Mouse (Mus musculus) thymus, postnatal 0 days (tissue): Measurements from ENCODE around the gene Ric8b. TPM values are rescaled to one million over a fixed set of nuclear protein-coding genes. Genes with fewer than 3 reads are reported as not detected.

Experiments used
- DNase-seq: peaks from one replicate; pipeline ENCODE4 v3.0.0-alpha.2; 2015; ENCODE audit warnings: low spot score
- polyA plus RNA-seq: library from polyadenylated mRNA; unstranded; fragments of >200 nt; fragmentation: Nextera tagmentation; extraction: Ambion mirVana; gene quantifications from 2 replicates; pipeline ENCODE4 v1.2.1, GENCODE M21; 2015

Ric8b gene
- polyA plus RNA-seq, 1 experiment from 2014 or later: 8.9 TPM

DNA sequence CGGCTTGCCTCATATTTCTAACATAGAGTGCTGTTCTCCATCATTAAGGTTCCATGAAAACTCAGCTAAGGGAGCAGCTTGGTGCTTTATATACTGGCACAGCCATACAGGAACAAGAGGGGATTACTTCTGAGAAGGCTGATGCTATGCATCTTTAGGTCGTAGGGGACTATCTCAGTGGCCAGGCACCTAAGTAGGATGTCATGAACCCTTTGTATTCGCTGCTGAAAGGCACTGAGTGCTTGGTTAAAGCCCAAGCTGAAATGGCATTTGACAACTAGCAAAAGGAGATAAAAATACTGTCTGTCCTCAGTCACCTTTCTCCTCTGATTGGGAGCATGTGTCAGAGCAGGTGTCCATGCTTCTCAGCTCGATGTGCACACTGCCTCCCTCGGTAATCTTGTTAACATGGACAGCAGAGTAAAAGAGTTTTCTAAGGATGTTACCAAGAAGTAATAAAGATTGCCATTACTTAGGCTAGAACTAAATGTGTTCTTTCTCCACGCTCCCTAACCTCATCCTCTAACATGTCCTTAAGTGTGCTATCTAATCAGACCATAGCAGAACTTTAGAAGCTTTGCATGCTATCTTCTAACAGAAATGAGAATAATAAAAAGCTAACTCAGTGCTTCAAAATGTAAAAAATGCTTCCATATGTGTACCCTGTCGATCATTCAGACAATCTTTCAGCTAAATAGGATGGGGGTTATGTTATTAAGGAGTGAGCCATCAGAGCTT is 89.3 kb downstream of the Ric8b start:
- no peak for DNase-seq

DNA sequence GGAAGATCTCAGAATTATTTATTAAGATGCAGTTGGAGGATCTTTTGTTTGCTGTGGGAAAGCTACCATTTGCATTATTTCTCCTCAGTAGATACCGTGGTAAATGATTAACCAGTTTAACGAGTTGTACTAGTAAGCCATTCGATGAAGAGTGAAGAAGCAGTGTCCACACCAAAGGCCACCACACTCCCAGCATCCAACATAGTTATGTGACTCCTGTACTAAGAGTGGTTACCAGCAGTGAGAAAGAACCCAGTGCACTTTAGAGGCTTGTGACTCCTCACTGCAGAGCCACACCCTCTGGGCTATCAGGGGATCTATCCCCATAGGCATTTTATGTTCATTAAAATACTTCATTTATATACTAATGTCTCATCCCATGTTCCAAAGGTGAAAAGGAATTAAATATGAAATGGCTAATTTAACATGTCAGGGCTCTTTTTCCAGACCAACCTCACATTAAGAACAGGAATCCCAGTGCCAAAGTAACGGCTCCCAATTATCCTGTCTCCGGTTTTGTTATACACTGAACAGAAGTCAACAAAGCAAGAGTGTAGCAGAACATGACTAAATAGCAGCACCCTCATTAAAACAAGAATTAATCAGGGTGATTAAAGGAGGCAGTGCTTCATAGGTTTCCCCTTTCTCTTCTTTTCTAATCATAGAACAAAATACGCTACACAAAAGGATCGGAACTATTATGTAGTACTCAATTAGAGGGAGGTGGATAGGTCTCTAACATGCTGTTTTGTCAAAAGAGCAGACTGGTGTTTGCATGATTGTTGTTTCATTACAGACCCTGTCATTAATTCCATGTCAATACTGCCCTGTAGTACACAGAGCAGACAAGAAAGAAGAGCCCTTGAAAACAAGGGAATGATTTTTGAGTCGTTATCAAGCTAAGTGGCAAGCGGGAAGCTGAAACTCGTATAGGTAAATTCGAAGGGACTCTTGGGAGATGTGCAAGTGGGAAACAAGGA is 90.7 kb downstream of the Ric8b start:
- DNase-seq: no peak

DNA sequence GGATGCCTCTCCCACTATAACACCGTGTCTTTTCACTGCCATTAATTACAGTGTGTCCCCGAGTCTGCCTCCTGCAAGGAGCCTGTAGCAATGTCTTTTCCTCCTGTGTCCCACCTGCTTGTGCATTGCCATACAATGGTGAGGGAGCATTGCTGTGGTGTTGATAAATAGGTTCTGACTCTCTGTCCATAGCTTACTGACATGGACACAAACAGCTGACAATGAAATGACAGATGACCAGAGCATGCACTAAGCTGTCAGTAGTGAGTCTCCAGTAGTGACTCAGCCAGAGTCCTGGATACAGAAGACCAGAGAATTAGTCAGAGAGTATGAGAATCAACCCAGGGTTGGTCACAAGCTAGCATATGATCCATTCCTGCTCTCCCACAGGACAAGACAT is 93.7 kb downstream of the Ric8b start:
- no peak for DNase-seq

DNA sequence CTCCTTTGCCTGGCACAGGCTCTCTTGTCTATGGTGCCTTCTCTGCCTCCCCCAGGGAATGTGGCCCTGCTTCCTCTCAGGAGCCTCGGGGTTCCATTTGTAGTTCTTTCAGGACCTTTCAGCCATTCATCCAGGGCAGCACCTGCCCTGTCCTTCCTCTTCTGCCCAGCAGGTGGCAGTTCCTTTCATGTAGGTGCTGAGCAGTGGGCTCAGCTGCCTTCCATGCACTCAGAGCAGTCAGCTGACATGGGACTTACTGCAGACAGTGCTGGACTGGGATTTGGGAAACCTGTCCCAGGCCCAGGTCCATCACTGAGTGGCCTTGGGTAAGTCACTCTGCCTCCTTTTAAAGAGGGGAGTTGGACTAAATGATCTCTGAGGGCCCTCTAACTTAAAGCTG is 96.0 kb downstream of the Ric8b start:
- peak; percentile 52 for DNase-seq

DNA sequence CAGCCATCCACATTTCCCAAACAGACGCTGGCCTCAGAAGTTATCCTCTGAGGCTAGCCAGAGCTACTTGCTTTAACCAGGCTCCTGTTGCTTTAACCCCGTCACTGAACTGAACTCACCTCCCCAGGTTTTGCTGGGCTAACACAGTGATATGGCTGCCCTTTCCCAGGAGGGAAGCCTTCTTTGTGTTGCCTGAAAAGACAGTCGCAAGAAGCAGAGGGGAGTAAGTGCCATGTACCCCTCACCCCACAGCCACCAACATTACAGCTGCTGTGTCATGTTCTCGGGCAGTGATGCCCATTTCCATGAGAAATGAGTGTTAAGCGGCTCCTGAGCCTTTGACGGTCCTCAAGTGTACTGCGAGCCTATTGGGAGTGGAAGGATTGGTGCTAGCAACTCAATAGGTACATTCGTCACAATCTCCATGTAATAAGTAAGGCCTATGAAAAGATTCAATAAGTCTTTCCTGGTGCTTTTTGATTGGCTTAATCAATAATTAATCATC is 96.6 kb downstream of the Ric8b start:
- DNase-seq: no peak

DNA sequence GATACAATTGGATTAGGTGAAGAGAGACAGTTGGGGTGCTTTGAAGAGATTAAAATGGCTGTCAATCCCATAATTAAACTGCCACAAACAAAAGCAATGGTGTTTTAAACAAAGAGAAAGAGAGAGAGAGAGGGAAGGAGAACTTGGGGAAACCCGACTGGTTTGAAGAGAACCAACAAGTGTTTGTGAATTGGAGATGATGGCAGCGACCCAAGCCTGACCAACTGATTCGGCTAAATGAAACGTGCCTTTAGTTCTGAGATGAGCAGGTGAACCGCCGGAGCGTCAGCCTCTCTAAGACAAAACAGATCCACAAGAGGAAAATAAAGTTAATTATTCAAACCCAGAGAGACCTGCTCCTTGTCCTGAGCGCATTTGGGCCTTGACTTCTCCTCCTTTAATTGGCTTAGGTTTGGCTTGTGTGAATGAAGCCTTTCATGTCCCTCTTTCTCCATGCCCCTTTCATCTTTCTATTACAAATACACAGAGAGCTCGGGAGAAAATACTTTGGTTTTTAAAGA is 97.1 kb downstream of the Ric8b start:
- DNase-seq: no peak

DNA sequence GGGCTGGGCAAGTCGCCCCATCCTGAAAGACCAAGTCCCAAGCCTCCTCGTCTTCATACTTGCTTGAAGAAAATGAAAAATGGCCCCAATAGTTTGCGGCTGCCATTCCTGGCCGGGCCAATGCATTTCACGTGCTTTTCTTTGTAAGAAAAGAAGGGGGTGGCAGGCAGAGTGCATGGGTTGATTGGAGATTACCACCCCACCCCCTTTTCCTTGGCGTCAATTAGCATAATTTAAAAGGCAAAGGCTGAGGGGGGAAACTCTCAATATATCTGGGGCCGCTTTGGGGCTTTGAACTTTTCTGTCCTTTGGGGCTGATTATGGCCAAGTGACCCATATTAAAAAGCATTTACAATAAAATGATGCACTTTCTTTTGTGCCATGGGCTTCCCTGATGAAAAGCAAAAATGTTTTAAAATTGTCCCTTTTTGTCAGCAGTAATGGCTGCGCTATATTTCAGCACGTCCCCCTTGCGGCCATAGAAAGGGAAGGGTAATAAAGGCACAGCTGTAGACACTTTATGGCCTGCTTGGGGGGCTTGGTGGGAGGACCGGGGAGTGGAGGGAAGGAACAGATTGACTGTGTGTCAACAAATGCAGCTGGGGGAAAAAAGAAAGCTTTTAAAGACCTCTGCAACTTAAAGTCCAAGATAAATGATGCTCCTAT is 105.4 kb downstream of the Ric8b start:
- no peak for DNase-seq

DNA sequence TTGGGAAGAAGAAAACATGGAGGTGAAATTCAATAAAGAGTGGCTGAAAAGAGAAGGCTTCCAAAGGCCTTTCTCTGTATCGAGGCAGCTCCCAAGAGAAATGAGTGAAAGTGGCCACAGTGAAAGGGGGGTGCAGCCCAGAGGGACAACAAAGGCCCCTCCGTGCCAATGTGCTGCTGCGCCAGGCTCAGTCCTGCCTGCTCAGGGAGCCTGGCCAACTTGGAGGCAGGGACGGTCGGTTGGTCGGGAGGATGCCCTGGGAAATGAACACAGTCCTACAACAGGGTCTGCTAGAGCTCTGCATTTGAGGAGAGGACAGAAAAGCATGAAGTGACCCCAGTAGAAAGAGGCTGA is 105.9 kb downstream of the Ric8b start:
- no peak for DNase-seq

DNA sequence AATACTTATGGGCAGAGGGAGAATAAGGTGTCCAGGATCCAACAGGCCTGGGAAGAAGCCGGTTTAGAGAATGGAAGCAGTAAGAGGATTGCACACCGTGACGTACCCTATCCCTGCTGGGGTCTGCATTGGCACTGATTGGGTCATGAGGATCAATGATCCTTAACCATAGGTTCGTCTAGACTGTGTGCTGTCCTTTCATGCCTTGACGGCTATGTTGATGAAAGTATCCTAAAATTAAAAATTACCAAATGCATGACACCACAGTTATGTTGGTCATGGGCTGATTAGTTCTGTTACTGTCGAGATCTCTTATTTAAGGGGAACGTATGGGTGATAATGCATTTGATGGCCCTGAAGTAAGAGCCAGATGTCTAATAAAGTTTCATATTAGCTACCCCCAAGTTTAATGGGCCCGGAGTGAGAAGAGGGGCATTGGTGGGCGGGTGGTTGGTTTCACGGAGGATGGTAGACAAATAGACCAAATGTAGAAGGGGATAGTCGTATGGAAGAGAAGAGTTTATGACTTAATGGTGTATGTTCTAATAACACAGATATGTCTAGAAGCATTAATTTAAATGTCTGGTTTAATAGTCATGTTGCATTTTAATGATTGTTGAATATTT is 108.5 kb downstream of the Ric8b start:
- no peak for DNase-seq

DNA sequence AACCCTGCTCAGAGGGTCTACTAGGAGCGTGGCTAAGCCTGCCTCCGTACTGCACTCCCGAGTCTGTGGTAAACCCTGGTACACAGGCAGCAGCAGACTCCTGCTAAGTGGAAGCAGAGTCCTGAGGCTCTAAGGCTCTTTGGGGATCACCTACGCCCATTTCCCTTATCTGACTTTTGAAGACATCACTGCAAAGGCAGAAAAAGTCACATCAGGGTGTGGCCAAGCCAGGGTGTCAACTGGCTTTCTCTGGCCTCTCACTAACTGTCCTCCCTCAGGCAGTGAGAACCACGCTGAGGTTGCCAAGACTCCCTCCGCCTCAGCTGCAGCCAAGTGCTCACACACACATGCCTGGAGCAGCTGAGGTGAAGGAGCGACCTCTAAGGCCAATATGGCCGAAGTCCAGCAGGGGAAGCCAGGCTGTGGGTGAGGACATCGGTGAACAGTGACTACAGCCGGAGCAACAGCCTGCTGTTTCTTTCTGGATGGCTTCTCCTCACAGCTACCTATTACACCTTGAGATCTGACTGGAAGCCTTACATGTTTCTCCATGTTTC is 110.3 kb downstream of the Ric8b start:
- no peak for DNase-seq

DNA sequence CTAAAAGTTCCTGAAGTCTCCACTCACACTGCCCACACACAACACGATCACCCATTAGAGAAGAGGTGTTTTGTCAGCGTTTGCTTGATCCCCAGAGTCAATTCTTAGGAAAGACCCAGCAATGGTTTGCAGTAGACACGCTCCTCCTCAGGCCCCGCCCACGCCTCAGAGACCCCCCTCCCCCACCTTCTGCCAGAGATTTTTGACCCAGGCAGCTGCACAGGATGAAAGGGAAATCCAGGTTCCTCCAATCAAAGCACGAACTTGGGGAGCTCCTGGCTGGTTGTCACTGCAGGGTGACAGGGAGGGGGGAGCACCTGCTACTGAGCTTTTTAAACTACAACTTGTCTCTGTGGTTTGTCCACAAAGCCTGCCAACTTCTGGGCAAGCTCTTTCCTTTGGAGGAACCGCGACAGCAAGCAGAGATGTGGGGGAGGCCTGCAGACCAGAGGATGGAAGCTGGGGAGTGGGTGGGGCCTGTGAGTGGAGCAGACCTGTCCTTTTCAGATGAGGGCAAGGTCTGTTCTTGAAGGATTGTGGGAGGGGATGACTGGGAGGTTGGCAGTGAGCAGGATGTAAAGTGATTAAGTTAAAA is 117.8 kb downstream of the Ric8b start:
- DNase-seq: peak; percentile 48

DNA sequence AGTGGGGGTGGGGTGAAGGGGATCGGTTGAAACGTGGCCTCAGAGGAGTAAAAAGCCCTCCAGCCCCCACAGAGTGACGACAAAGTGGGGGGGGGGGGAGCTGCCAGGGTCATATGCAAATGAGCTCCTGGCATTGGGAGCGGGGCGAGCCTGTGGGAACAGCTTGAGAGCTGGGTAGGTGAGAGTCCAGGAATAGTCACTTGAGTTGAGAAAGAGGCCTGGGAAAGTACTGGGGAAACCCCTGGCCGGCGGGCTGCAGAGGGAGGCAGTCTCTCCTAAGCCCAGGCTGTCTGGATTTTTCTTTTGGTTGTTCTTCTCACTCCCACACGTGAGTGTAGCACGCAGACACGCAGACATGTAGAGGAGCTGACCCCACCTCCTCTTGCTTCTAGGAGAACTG is 120.7 kb downstream of the Ric8b start:
- DNase-seq: no peak

DNA sequence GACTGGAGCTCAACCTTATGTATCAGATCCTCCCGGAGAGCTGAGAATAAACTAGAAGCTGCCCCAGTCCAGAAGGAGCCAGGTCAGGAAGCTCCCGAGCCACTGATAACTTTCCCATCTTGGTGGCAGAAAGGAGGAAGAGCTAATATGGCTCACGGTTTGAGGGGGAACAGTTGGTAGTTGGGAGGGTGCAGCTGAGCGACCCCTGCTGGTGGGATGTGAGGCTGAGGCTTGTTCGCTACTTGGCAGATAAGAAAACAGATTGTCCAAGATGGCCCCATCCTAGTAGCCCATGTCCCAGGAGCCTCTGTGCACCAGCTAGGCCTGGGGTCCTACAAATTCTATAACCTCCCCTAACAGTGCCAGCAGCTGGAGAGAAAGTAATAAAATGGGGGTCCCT is 121.4 kb downstream of the Ric8b start:
- no peak for DNase-seq

DNA sequence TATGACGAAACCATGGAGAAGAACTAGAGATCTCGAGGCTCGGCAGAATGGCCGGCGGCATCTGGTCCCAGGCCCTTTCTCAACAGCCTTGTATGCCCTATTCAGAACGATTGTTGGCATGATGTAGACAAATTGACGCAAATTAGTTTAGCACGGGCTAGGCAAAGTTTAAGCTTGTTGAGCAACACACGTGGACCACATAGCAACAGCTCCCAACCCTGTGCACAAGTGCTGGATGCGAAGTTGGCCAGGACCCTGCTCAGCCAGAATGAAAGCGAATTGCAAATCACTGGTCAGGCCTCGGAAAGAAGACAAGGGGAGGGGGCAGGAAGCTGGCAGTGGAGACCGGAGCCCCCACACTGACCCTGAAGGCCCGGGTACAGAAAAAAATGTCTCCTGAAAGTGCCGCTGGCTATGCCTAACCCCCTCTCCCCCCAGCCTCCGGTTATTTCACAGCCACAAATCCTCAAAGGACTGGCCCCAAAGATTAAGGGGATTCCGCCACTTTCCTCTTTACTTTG is 126.8 kb downstream of the Ric8b start:
- peak; percentile 15 for DNase-seq

DNA sequence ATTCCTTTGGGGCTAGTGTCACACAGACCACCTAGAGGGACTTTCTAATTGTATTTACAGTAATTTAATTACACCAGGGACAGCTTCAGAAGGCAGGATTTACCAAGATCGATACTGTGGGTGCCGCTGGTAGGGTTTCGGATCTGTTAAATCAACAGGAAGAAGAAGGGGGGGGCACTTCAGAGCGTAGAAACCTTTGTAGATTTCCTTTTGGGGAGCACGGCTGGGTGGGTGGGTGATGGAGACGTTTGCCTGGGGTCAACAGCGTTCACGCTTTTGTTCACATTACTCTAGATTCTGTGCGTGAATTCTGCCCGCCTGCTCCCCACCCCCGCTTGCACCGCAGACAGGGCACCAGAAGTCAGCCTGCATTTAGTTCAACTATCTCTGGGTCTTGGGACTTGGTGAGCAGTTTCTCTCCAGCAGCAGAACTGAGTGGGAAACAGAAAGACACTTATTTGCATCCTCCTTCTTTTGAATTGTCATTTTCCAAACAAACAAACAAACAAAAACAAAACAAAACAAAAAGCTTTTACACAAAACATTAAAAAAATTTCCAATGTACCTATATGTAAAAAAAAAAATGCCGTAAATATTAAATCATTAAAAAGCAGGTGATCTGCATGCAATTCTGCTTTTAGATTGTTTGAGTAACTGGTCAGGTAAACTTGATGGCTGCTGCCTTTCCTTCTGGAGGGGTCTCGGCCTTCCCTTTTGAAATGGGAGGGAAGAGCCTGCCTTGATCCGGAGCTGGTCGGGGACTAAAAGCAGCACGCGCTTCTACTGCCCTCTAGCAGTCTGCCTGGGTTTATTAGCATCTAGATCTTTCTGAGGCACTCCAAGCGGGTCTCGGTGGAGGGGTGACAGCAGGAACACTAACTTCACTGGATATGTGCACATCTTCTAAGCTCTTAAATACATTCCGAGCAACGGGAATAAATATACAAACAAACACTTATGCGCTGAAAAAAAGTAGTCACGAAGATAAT is 127.6 kb downstream of the Ric8b start:
- DNase-seq: peak; percentile 50

DNA sequence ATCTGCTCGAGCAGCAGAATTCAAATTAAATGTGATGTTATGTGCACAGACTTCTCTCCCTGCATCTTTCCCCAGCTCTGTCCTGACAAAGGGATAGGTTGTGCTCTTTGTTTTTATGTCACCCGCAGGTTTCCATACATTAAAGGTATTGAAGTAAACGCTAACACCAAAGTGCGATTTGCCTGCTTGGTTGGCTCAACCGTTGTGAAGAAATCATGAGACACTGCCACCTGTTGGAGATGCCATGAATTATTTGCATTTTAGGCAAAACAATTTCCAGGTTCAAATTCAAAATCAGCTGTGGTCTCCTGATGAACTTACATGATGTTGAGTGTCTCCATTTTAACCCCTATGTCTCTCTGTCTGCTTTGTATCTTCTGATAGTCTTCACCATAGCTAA is 129.2 kb downstream of the Ric8b start:
- DNase-seq: peak; percentile 53

DNA sequence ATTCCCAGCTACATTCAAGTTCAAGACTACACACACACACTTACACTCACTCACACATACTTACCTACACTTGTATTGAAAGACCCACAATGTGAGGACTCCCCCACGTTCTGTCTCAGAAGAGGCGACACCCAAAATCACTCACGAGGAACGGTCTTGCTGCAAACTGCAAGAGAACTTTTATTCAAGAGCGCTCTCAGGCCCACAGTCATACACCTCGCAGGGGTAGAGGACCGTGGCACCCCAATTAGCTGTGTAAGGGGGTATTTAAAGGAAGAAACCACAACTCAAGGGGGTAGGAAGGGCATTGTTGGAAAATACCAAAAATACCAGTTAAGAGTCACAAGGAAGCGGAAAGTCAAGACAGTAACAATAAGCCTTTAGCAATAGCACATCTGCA is 130.6 kb downstream of the Ric8b start:
- no peak for DNase-seq

DNA sequence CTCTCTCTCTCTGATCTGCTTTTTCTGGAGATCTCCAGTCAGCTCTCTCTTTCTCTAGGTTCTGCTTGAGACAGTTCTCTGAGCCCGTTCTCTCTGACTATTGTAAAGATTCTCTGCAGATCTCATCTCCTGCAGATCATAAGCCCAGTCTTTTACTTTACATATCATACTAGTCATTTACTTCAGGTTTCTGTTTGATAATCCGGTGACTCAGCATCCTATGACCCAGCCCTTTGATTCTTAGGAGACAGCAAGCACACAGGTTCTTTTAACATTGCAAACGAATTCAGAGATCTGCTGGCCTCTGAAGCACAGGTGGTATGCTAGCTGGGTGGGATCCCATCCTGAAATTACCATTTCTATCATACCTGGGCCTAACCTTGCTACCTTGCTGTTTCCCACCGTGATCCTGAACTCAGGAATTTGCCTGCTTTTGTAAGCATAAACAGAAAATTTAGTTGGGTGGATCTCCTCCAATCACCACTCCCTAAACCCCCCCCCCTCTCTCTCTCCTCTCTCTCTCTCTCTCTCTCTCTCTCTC is 133.3 kb downstream of the Ric8b start:
- DNase-seq: no peak

DNA sequence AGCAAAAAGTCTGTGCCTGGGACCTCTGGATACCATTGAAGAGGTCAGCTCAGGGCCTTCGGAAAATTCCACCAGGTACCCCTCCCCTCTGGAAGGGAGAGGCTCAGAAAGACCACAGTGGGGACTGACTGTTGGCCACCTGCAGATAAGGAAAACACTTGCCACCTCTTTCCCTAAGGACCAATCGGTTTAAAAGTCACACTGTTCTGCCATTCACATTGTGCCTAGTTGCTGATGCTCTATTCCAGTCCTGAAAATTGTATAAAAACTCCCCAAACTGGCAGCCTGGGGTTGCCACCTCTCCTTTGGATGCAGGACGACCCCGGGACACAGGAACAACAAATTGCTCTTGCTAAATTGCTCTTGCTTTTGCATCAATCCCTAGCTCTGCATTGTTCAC is 135.0 kb downstream of the Ric8b start:
- DNase-seq: no peak
